Mouse (Mus musculus): Measurements from ENCODE around the gene Zfp286.

Zfp286 gene

GRCm38 (mm10) chr11:62804119-62804518 is 14.9 kb upstream of the Zfp286 start:
- in situ Hi-C loops (cut with MboI, MseI), result no loop called here

GRCm38 (mm10) chr11:62789617-62789936 is 315 bp upstream of the Zfp286 start:
- in situ Hi-C loops (cut with MboI, MseI), result no loop called here

GRCm38 (mm10) chr11:62776510-62776909 is 12.8 kb downstream of the Zfp286 start:
- in situ Hi-C loops (cut with MboI, MseI), result no loop called here

GRCm38 (mm10) chr11:62760755-62761457 is 28.4 kb downstream of the Zfp286 start:
- in situ Hi-C loops (cut with MboI, MseI), result no loop called here

GRCm38 (mm10) chr11:62758491-62758890 is 30.8 kb downstream of the Zfp286 start:
- in situ Hi-C loops (cut with MboI, MseI), result loop anchor here (5.0 to 10.0 kb wide), 2 partner anchors 119 to 406 kb away; partner anchors contain the start of gene Tvp23b

- in situ Hi-C loops (cut with MboI, MseI), result loop anchor here (5.0 to 10.0 kb wide), 2 partner anchors 119 to 407 kb away; partner anchors contain the start of gene Tvp23b
Measured at GRCm38 (mm10) chr11:62757906-62758305, 31.4 kb downstream of the Zfp286 start.

- in situ Hi-C loops (cut with MboI, MseI), result loop anchor here (5.0 to 10.0 kb wide), 2 partner anchors 120 to 408 kb away; partner anchors contain the start of gene Tvp23b
Measured at GRCm38 (mm10) chr11:62757143-62757507, 32.1 kb downstream of the Zfp286 start.

- in situ Hi-C loops (cut with MboI, MseI), result loop anchor here (5.0 to 10.0 kb wide), 2 partner anchors 121 to 408 kb away; partner anchors contain the start of gene Tvp23b
Measured at GRCm38 (mm10) chr11:62756456-62757142, 32.7 kb downstream of the Zfp286 start.

- in situ Hi-C loops (cut with MboI, MseI), result loop anchor here (5.0 to 10.0 kb wide), 2 partner anchors 70 to 412 kb away; partner anchors contain the start of gene Trim16
Measured at GRCm38 (mm10) chr11:62752780-62753179, 36.5 kb downstream of the Zfp286 start, which contains the start of gene Gm10428. Gene Gm10428, plus strand, starts transcription at chr11:62753100.

- in situ Hi-C loops (cut with MboI, MseI), result loop anchor here (5.0 to 10.0 kb wide), 2 partner anchors 70 to 413 kb away; partner anchors contain the start of gene Trim16
Measured at GRCm38 (mm10) chr11:62752191-62752590, 37.1 kb downstream of the Zfp286 start.

- in situ Hi-C loops (cut with MboI, MseI), result loop anchor here (5.0 kb wide), 1 partner anchor 383 kb away; no protein-coding TSS in a partner anchor
Measured at GRCm38 (mm10) chr11:62749445-62749844, 39.8 kb downstream of the Zfp286 start.

GRCm38 (mm10) chr11:62748062-62748461 is 41.2 kb downstream of the Zfp286 start:
- in situ Hi-C loops (cut with MboI, MseI), result loop anchor here (5.0 kb wide), 1 partner anchor 384 kb away; no protein-coding TSS in a partner anchor

- in situ Hi-C loops (cut with MboI, MseI), result loop anchor here (5.0 kb wide), 1 partner anchor 385 kb away; no protein-coding TSS in a partner anchor
Measured at GRCm38 (mm10) chr11:62747227-62747626, 42.0 kb downstream of the Zfp286 start.

GRCm38 (mm10) chr11:62746001-62746533 is 43.2 kb downstream of the Zfp286 start:
- in situ Hi-C loops (cut with MboI, MseI), result loop anchor here (5.0 kb wide), 1 partner anchor 386 kb away; no protein-coding TSS in a partner anchor

GRCm38 (mm10) chr11:62744103-62744502 is 45.2 kb downstream of the Zfp286 start:
- in situ Hi-C loops (cut with MboI, MseI), result no loop called here

- in situ Hi-C loops (cut with MboI, MseI), result no loop called here
Measured at GRCm38 (mm10) chr11:62742261-62742957, 46.9 kb downstream of the Zfp286 start.

- in situ Hi-C loops (cut with MboI, MseI), result no loop called here
Measured at GRCm38 (mm10) chr11:62741186-62741585, 48.1 kb downstream of the Zfp286 start.

GRCm38 (mm10) chr11:62732665-62733064 is 56.6 kb downstream of the Zfp286 start:
- in situ Hi-C loops (cut with MboI, MseI), result loop anchor here (10.0 kb wide), 1 partner anchor 1702 kb away; the partner anchor contains the start of genes F930015N05Rik and Hs3st3a1

- in situ Hi-C loops (cut with MboI, MseI), result loop anchor here (10.0 kb wide), 1 partner anchor 1703 kb away; the partner anchor contains the start of genes F930015N05Rik and Hs3st3a1
Measured at GRCm38 (mm10) chr11:62732022-62732387, 57.3 kb downstream of the Zfp286 start.

- in situ Hi-C loops (cut with MboI, MseI), result loop anchor here (10.0 kb wide), 1 partner anchor 1703 kb away; the partner anchor contains the start of genes F930015N05Rik and Hs3st3a1
Measured at GRCm38 (mm10) chr11:62731311-62732021, 57.8 kb downstream of the Zfp286 start, which contains the start of gene Zfp287. Gene Zfp287, minus strand, starts transcription at chr11:62731905.

Data from T-helper 1 cell (primary cell).